Mouse (Mus musculus) midbrain, embryonic 14.5 days (tissue): ENCODE data around the gene 9930111J21Rik1. TPM values are rescaled to one million over a fixed set of nuclear protein-coding genes. Genes with fewer than 3 reads are reported as not detected.
"Not testable (repeated sequence)": the region's sequence is repeated elsewhere in the genome, so short reads cannot be mapped to it uniquely, and the experiment has no call there.

Experiments used
- ATAC-seq: fragments of 200-750 bp; cut with Nextera tagmentation; 2 replicates; pipeline ENCODE4 v1.8.0; 2017; ENCODE audit warnings: moderate number of reproducible peaks, moderate library complexity; ENCODE audit not compliant: low FRiP score, low TSS enrichment
- DNase-seq: peaks from one replicate; pipeline ENCODE4 v3.0.0-alpha.2; 2015
- H3K27ac ChIP-seq: fragments of 300-500 bp; sonication (generic); replicated peaks from 2 replicates; pipeline ENCODE4 v1.5.1; 2014; ENCODE audit warnings: mild to moderate bottlenecking, low read depth, low read length, moderate library complexity
- H3K27me3 ChIP-seq: fragments of 300-500 bp; sonication (generic); 2 replicates; pipeline ENCODE4 v1.6.1; 2014; ENCODE audit warnings: low read length, control low read depth, mixed read lengths; ENCODE audit not compliant: control insufficient read depth, insufficient read depth
- H3K36me3 ChIP-seq: fragments of 300-500 bp; sonication (generic); 2 replicates; pipeline ENCODE4 v1.6.1; 2014; ENCODE audit warnings: low read length, control low read depth; ENCODE audit not compliant: control insufficient read depth, insufficient read depth
- H3K4me1 ChIP-seq: fragments of 300-500 bp; sonication (generic); 2 replicates; pipeline ENCODE4 v1.6.1; 2014; ENCODE audit warnings: mild to moderate bottlenecking, antibody characterized with exemption, low read length, control low read depth; ENCODE audit not compliant: control insufficient read depth, insufficient read depth
- H3K4me2 ChIP-seq: fragments of 300-500 bp; sonication (generic); 2 replicates; pipeline ENCODE4 v1.6.1; 2014; ENCODE audit warnings: mild to moderate bottlenecking, low read length, moderate library complexity
- H3K4me3 ChIP-seq: fragments of 300-500 bp; sonication (generic); replicated peaks from 2 replicates; pipeline ENCODE4 v1.5.1; 2014; ENCODE audit warnings: low read depth, low read length
- H3K9ac ChIP-seq: fragments of 300-500 bp; sonication (generic); replicated peaks from 2 replicates; pipeline ENCODE4 v1.6.1; 2014; ENCODE audit warnings: mild to moderate bottlenecking, low read length, moderate library complexity
- H3K9me3 ChIP-seq: fragments of 300-500 bp; sonication (generic); 2 replicates; pipeline ENCODE4 v1.6.1; 2016; ENCODE audit warnings: low read length, control low read depth, mixed read lengths; ENCODE audit not compliant: control insufficient read depth
- WGBS: fragments of 180-500 bp; shearing (Covaris S2); extraction: QIAGEN DNeasy Blood & Tissue Kit; methylation state at CpG from one replicate; pipeline ENCODE4 v1.1.7; 2014; 5-methylcytosine and 5-hydroxymethylcytosine counted together
- polyA plus RNA-seq: library from polyadenylated mRNA; unstranded; fragments of >200 nt; fragmentation: Nextera tagmentation; extraction: Ambion mirVana; gene quantifications from 2 replicates; pipeline ENCODE4 v1.2.1, GENCODE M21; 2014

The 9930111J21Rik1 gene
- polyA plus RNA-seq, 1 experiment from 2014 or later, result 0.39 TPM

GRCm38 (mm10) chr11:48933422-48933821 is 45.8 kb downstream of the 9930111J21Rik1 start:
- H3K9me3 ChIP-seq, H3K4me1 ChIP-seq: not testable (repeated sequence)
- 84% methylated on average over 1 of the region's 1 CpGs for WGBS

GRCm38 (mm10) chr11:48928068-48928467 is 51.1 kb downstream of the 9930111J21Rik1 start:
- not testable (repeated sequence) for H3K4me1 ChIP-seq, DNase-seq, H3K4me2 ChIP-seq, H3K27me3 ChIP-seq, H3K36me3 ChIP-seq, H3K4me3 ChIP-seq, H3K9me3 ChIP-seq, ATAC-seq, H3K27ac ChIP-seq, H3K9ac ChIP-seq
- 92% methylated on average over 1 of the region's 1 CpGs for WGBS

More at GRCm38 (mm10) chr11:48933422-48933821, 45.8 kb downstream of the 9930111J21Rik1 start:
- H3K4me2 ChIP-seq, H3K27ac ChIP-seq, DNase-seq, H3K27me3 ChIP-seq, H3K9ac ChIP-seq, ATAC-seq, H3K36me3 ChIP-seq, H3K4me3 ChIP-seq: not testable (repeated sequence)

- H3K27ac ChIP-seq, H3K27me3 ChIP-seq, H3K9me3 ChIP-seq, H3K4me2 ChIP-seq, H3K36me3 ChIP-seq, H3K4me3 ChIP-seq, ATAC-seq, DNase-seq, H3K9ac ChIP-seq, H3K4me1 ChIP-seq: not testable (repeated sequence)
These were observed 52.8 kb downstream of the 9930111J21Rik1 start for GRCm38 (mm10) chr11:48926437-48926836.

- ATAC-seq, DNase-seq: not testable (repeated sequence)
- WGBS, result 81% methylated on average over 5 of the region's 5 CpGs
These were observed 55.4 kb downstream of the 9930111J21Rik1 start for GRCm38 (mm10) chr11:48923818-48924217.

GRCm38 (mm10) chr11:48918380-48918779 is 60.8 kb downstream of the 9930111J21Rik1 start:
- H3K4me2 ChIP-seq, result no peak overlapping the region
- no peak overlapping the region for H3K9ac ChIP-seq
- 89% methylated on average over 3 of the region's 3 CpGs for WGBS
- H3K4me3 ChIP-seq, result no peak overlapping the region
- ATAC-seq (no peak), DNase-seq (no peak)
- H3K9me3 ChIP-seq, result no peaks in the 10 kb centered on the region
- H3K27ac ChIP-seq, result no peak overlapping the region
- H3K27me3 ChIP-seq, result no peaks in the 10 kb centered on the region
- H3K4me1 ChIP-seq, result no peaks in the 10 kb centered on the region
- no peaks in the 10 kb centered on the region for H3K36me3 ChIP-seq

More at GRCm38 (mm10) chr11:48923818-48924217, 55.4 kb downstream of the 9930111J21Rik1 start:
- H3K36me3 ChIP-seq, H3K9me3 ChIP-seq, H3K4me3 ChIP-seq, H3K27ac ChIP-seq, H3K27me3 ChIP-seq, H3K4me1 ChIP-seq, H3K4me2 ChIP-seq, H3K9ac ChIP-seq: not testable (repeated sequence)

- Histone ChIP-seq H3K27me3 (no peaks in the 10 kb centered on the region), H3K4me1 (no peaks in the 10 kb centered on the region), H3K4me3 (no peak overlapping the region), H3K9me3 (no peaks in the 10 kb centered on the region), H3K27ac (no peak overlapping the region), H3K9ac (no peak overlapping the region), H3K4me2 (no peak overlapping the region), H3K36me3 (no peaks in the 10 kb centered on the region)
- ATAC-seq, result no peak
- DNase-seq, result no peak
- 93% methylated on average over 1 of the region's 1 CpGs for WGBS
These were observed 65.6 kb downstream of the 9930111J21Rik1 start for GRCm38 (mm10) chr11:48913611-48914010.

GRCm38 (mm10) chr11:48908459-48908858 is 70.7 kb downstream of the 9930111J21Rik1 start:
- 56% methylated on average over 1 of the region's 1 CpGs for WGBS
- Histone ChIP-seq H3K9ac (no peak overlapping the region), H3K4me3 (no peak overlapping the region), H3K9me3 (no peaks in the 10 kb centered on the region), H3K27ac (no peak overlapping the region), H3K36me3 (no peaks in the 10 kb centered on the region), H3K4me2 (no peak overlapping the region), H3K4me1 (no peaks in the 10 kb centered on the region), H3K27me3 (no peaks in the 10 kb centered on the region)
- ATAC-seq, result no peak
- no peak for DNase-seq

GRCm38 (mm10) chr11:48902021-48902420 is 77.2 kb downstream of the 9930111J21Rik1 start, which contains the start of gene Gm5431:
Gene Gm5431 (minus strand): TSS chr11:48902214.
- WGBS, result 82% methylated on average over 2 of the region's 2 CpGs
- no peaks in the 10 kb centered on the region for H3K27me3 ChIP-seq
- no peak for ATAC-seq

GRCm38 (mm10) chr11:48901567-48901930 is 77.6 kb downstream of the 9930111J21Rik1 start:
- H3K9ac ChIP-seq, H3K4me1 ChIP-seq, H3K9me3 ChIP-seq, H3K36me3 ChIP-seq, H3K4me2 ChIP-seq, ATAC-seq, H3K27me3 ChIP-seq, H3K27ac ChIP-seq, DNase-seq, H3K4me3 ChIP-seq: not testable (repeated sequence)
- whole genome bisulfite sequencing, result 82% methylated on average over 1 of the region's 1 CpGs

More at GRCm38 (mm10) chr11:48902021-48902420, 77.2 kb downstream of the 9930111J21Rik1 start, which contains the start of gene Gm5431:
- Histone ChIP-seq H3K4me2 (no peak within 1 kb of the TSS), H3K4me3 (no peak within 1 kb of the TSS), H3K9me3 (no peaks in the 10 kb centered on the region), H3K27ac (no peak within 1 kb of the TSS), H3K36me3 (no peaks in the 10 kb centered on the region), H3K4me1 (no peaks in the 10 kb centered on the region), H3K9ac (no peak within 1 kb of the TSS)
- no peak for DNase-seq
